Mouse (Mus musculus): ENCODE results near the gene Uhrf1. TPM values are rescaled to one million over a fixed set of nuclear protein-coding genes. Genes with fewer than 3 reads are reported as not detected.

Uhrf1 gene
- polyA plus RNA-seq, 1 experiment from 2014 or later: 14.1 TPM

- Histone ChIP-seq H3K27ac (no peak overlapping the region), H3K4me3 (replicated peaks; ENCODE audit: low read length) (no peak overlapping the region), H3K36me3 (replicated peaks; ENCODE audit: control insufficient read depth, insufficient read depth) (no peaks in the 10 kb centered on the region), H3K4me2 (replicated peaks) (no peak overlapping the region), H3K27me3 (ENCODE audit: control insufficient read depth, insufficient read depth, low read length) (no peaks in the 10 kb centered on the region), H3K9ac (no peak overlapping the region), H3K9me3 (ENCODE audit: control insufficient read depth, low read length) (no peaks in the 10 kb centered on the region), H3K4me1 (replicated peaks; ENCODE audit: control insufficient read depth, insufficient read depth, low read length) (0 out of 2 replicates have a peak, but pooled peaks cover 11% of the 10 kb centered on the region)
- WGBS: 92% methylated on average over 12 of the region's 12 CpGs
- DNase-seq (ENCODE audit: low spot score): no peak
- ATAC-seq (ENCODE audit: low FRiP score): no peak
Observed at GRCm38 (mm10) chr17:56279481-56280155, 23.5 kb upstream of the Uhrf1 start.

- 0 out of 2 replicates have a peak, but pooled peaks cover 8% of the 10 kb centered on the region for H3K4me1 ChIP-seq (replicated peaks; ENCODE audit: control insufficient read depth, insufficient read depth, low read length)
- no peaks in the 10 kb centered on the region for H3K9me3 ChIP-seq (ENCODE audit: control insufficient read depth, low read length)
- no peaks in the 10 kb centered on the region for H3K27me3 ChIP-seq (ENCODE audit: control insufficient read depth, insufficient read depth, low read length)
- no peak overlapping the region for H3K9ac ChIP-seq
- H3K4me3 ChIP-seq (replicated peaks; ENCODE audit: low read length): no peak overlapping the region
- no peak overlapping the region for H3K4me2 ChIP-seq (replicated peaks)
- ATAC-seq (ENCODE audit: low FRiP score) (no peak), DNase-seq (ENCODE audit: low spot score) (no peak)
- H3K27ac ChIP-seq: no peak overlapping the region
- no peaks in the 10 kb centered on the region for H3K36me3 ChIP-seq (replicated peaks; ENCODE audit: control insufficient read depth, insufficient read depth)
- 94% methylated on average over 12 of the region's 12 CpGs for WGBS
Observed at GRCm38 (mm10) chr17:56281193-56281592, 21.9 kb upstream of the Uhrf1 start.

GRCm38 (mm10) chr17:56282802-56283201, 20.3 kb upstream of the Uhrf1 start:
- Histone ChIP-seq H3K4me3 (replicated peaks; ENCODE audit: low read length) (no peak overlapping the region), H3K27ac (no peak overlapping the region), H3K4me1 (replicated peaks; ENCODE audit: control insufficient read depth, insufficient read depth, low read length) (0 out of 2 replicates have a peak, but pooled peaks cover under 1% of the 10 kb centered on the region), H3K9me3 (ENCODE audit: control insufficient read depth, low read length) (no peaks in the 10 kb centered on the region), H3K36me3 (replicated peaks; ENCODE audit: control insufficient read depth, insufficient read depth) (no peaks in the 10 kb centered on the region), H3K27me3 (ENCODE audit: control insufficient read depth, insufficient read depth, low read length) (no peaks in the 10 kb centered on the region), H3K9ac (no peak overlapping the region), H3K4me2 (replicated peaks) (no peak overlapping the region)
- ATAC-seq (ENCODE audit: low FRiP score) (no peak), DNase-seq (ENCODE audit: low spot score) (no peak)
- WGBS: 81% methylated on average over 4 of the region's 4 CpGs

GRCm38 (mm10) chr17:56283316-56283715, 19.8 kb upstream of the Uhrf1 start:
- WGBS: 97% methylated on average over 8 of the region's 8 CpGs
- no peaks in the 10 kb centered on the region for H3K27me3 ChIP-seq (ENCODE audit: control insufficient read depth, insufficient read depth, low read length)
- no peak overlapping the region for H3K9ac ChIP-seq
- H3K4me3 ChIP-seq (replicated peaks; ENCODE audit: low read length): no peak overlapping the region
- H3K4me1 ChIP-seq (replicated peaks; ENCODE audit: control insufficient read depth, insufficient read depth, low read length): 0 out of 2 replicates have a peak, but pooled peaks cover 5% of the 10 kb centered on the region
- H3K27ac ChIP-seq: no peak overlapping the region
- DNase-seq (ENCODE audit: low spot score) (no peak), ATAC-seq (ENCODE audit: low FRiP score) (no peak)
- no peaks in the 10 kb centered on the region for H3K36me3 ChIP-seq (replicated peaks; ENCODE audit: control insufficient read depth, insufficient read depth)
- H3K9me3 ChIP-seq (ENCODE audit: control insufficient read depth, low read length): no peaks in the 10 kb centered on the region
- no peak overlapping the region for H3K4me2 ChIP-seq (replicated peaks)

GRCm38 (mm10) chr17:56285995-56286394, 17.1 kb upstream of the Uhrf1 start:
- H3K9ac ChIP-seq: no peak overlapping the region
- H3K4me3 ChIP-seq (replicated peaks; ENCODE audit: low read length): no peak overlapping the region
- no peak for ATAC-seq (ENCODE audit: low FRiP score)
- H3K4me1 ChIP-seq (replicated peaks; ENCODE audit: control insufficient read depth, insufficient read depth, low read length): 0 out of 2 replicates have a peak, but pooled peaks cover 10% of the 10 kb centered on the region
- H3K36me3 ChIP-seq (replicated peaks; ENCODE audit: control insufficient read depth, insufficient read depth): no peaks in the 10 kb centered on the region
- H3K9me3 ChIP-seq (ENCODE audit: control insufficient read depth, low read length): no peaks in the 10 kb centered on the region
- WGBS: 92% methylated on average over 11 of the region's 11 CpGs
- H3K27me3 ChIP-seq (ENCODE audit: control insufficient read depth, insufficient read depth, low read length): no peaks in the 10 kb centered on the region
- DNase-seq (ENCODE audit: low spot score): no peak
- no peak overlapping the region for H3K27ac ChIP-seq
- no peak overlapping the region for H3K4me2 ChIP-seq (replicated peaks)

- H3K27ac ChIP-seq: no peak overlapping the region
- H3K27me3 ChIP-seq (ENCODE audit: control insufficient read depth, insufficient read depth, low read length): no peaks in the 10 kb centered on the region
- H3K4me1 ChIP-seq (replicated peaks; ENCODE audit: control insufficient read depth, insufficient read depth, low read length): 0 out of 2 replicates have a peak, but pooled peaks cover 10% of the 10 kb centered on the region
- H3K4me3 ChIP-seq (replicated peaks; ENCODE audit: low read length): no peak overlapping the region
- H3K9ac ChIP-seq: no peak overlapping the region
- no peak for DNase-seq (ENCODE audit: low spot score)
- ATAC-seq (ENCODE audit: low FRiP score): no peak
- H3K36me3 ChIP-seq (replicated peaks; ENCODE audit: control insufficient read depth, insufficient read depth): no peaks in the 10 kb centered on the region
- WGBS: 69% methylated on average over 3 of the region's 3 CpGs
- H3K4me2 ChIP-seq (replicated peaks): no peak overlapping the region; the same call in 1 of the 2 replicates
- H3K9me3 ChIP-seq (ENCODE audit: control insufficient read depth, low read length): no peaks in the 10 kb centered on the region
Observed at GRCm38 (mm10) chr17:56287830-56288229, 15.3 kb upstream of the Uhrf1 start.

GRCm38 (mm10) chr17:56288866-56289265, 14.3 kb upstream of the Uhrf1 start:
- DNase-seq (ENCODE audit: low spot score) (no peak), ATAC-seq (ENCODE audit: low FRiP score) (no peak)
- Histone ChIP-seq H3K4me3 (replicated peaks; ENCODE audit: low read length) (peak overlapping the region; percentile 32; the same call in 1 of the 2 replicates), H3K4me1 (replicated peaks; ENCODE audit: control insufficient read depth, insufficient read depth, low read length) (0 out of 2 replicates have a peak, but pooled peaks cover 10% of the 10 kb centered on the region), H3K9ac (peak overlapping the region; percentile 51; the same call in 1 of the 2 replicates), H3K27ac (no peak overlapping the region; the same call in 1 of the 2 replicates), H3K4me2 (replicated peaks) (peak overlapping the region; percentile 44), H3K9me3 (ENCODE audit: control insufficient read depth, low read length) (no peaks in the 10 kb centered on the region), H3K27me3 (ENCODE audit: control insufficient read depth, insufficient read depth, low read length) (no peaks in the 10 kb centered on the region), H3K36me3 (replicated peaks; ENCODE audit: control insufficient read depth, insufficient read depth) (no peaks in the 10 kb centered on the region)
- 61% methylated on average over 3 of the region's 3 CpGs for WGBS

- peak overlapping the region; percentile 44 for H3K4me2 ChIP-seq (replicated peaks)
- H3K27me3 ChIP-seq (ENCODE audit: control insufficient read depth, insufficient read depth, low read length): no peaks in the 10 kb centered on the region
- no peaks in the 10 kb centered on the region for H3K36me3 ChIP-seq (replicated peaks; ENCODE audit: control insufficient read depth, insufficient read depth)
- ATAC-seq (ENCODE audit: low FRiP score) (no peak), DNase-seq (ENCODE audit: low spot score) (no peak)
- 4% methylated on average over 23 of the region's 23 CpGs for WGBS
- no peaks in the 10 kb centered on the region for H3K9me3 ChIP-seq (ENCODE audit: control insufficient read depth, low read length)
- peak overlapping the region; percentile 51 for H3K9ac ChIP-seq
- H3K4me1 ChIP-seq (replicated peaks; ENCODE audit: control insufficient read depth, insufficient read depth, low read length): 0 out of 2 replicates have a peak, but pooled peaks cover 10% of the 10 kb centered on the region
- H3K4me3 ChIP-seq (replicated peaks; ENCODE audit: low read length): peak overlapping the region; percentile 32
- peak overlapping the region; percentile 70 for H3K27ac ChIP-seq
Observed at GRCm38 (mm10) chr17:56289371-56290331, 13.5 kb upstream of the Uhrf1 start.
